Mouse (Mus musculus): ENCODE measurements around the gene Brip1. TPM values are rescaled to one million over a fixed set of nuclear protein-coding genes. Genes with fewer than 3 reads are reported as not detected.

Gene Brip1
- polyA plus RNA-seq, 1 experiment: 0.14 TPM

- no peaks in the 10 kb centered on the region for H3K4me1 ChIP-seq (ENCODE audit: control insufficient read depth, insufficient read depth, low read length)
- TF ChIP-seq CTCF (IDR thresholded peaks at IDR 0.05; ENCODE audit: insufficient read depth, low read length): no peak
- no peak for TF ChIP-seq POLR2A (IDR thresholded peaks at IDR 0.05; ENCODE audit: borderline replicate concordance, extremely low read depth, low read depth, low read length)
- peak overlapping the region; percentile 11 for H3K4me3 ChIP-seq (replicated peaks; ENCODE audit: extremely low read depth, low read depth, low read length)
- no peak for DNase-seq
- WGBS: 76% methylated on average over 7 of the region's 7 CpGs
Measured at GRCm38 (mm10) chr11:86076966-86077365, 124.0 kb downstream of the Brip1 start.

DNA sequence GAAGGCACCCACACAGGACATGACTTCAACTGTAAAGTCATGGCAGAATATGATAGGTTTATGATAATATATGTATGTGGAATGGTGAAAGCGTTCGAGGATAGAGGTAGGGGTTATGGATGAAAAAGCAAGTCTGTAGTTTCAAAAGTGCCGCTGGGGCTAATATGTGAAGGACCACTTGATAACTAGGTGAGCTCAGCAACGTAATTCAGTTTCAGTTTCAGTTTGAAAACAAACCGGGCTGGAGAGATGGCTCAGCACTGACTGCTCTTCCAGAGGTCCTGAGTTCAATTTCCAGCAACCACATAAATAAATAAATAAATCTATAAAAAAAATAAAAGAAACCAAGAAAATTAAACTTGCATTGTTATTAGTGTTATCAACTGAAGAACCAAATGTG is 124.6 kb downstream of the Brip1 start:
- WGBS: 67% methylated on average over 5 of the region's 5 CpGs
- DNase-seq: no peak
- Histone ChIP-seq H3K4me1 (ENCODE audit: control insufficient read depth, insufficient read depth, low read length) (no peaks in the 10 kb centered on the region), H3K4me3 (replicated peaks; ENCODE audit: extremely low read depth, low read depth, low read length) (no peak overlapping the region)
- TF ChIP-seq CTCF (IDR thresholded peaks at IDR 0.05; ENCODE audit: insufficient read depth, low read length): no peak

- 96% methylated on average over 1 of the region's 1 CpGs for WGBS
- Histone ChIP-seq H3K4me1 (ENCODE audit: control insufficient read depth, insufficient read depth, low read length) (no peaks in the 10 kb centered on the region), H3K4me3 (replicated peaks; ENCODE audit: extremely low read depth, low read depth, low read length) (no peak overlapping the region)
- no peak for DNase-seq
- TF ChIP-seq POLR2A (IDR thresholded peaks at IDR 0.05; ENCODE audit: borderline replicate concordance, extremely low read depth, low read depth, low read length) (no peak), CTCF (IDR thresholded peaks at IDR 0.05; ENCODE audit: insufficient read depth, low read length) (no peak)
Measured at GRCm38 (mm10) chr11:86075371-86075770, 125.6 kb downstream of the Brip1 start.

- Histone ChIP-seq H3K4me1 (ENCODE audit: control insufficient read depth, insufficient read depth, low read length) (no peaks in the 10 kb centered on the region), H3K4me3 (replicated peaks; ENCODE audit: extremely low read depth, low read depth, low read length) (no peak overlapping the region)
- WGBS: 72% methylated on average over 6 of the region's 6 CpGs
- TF ChIP-seq POLR2A (IDR thresholded peaks at IDR 0.05; ENCODE audit: borderline replicate concordance, extremely low read depth, low read depth, low read length) (no peak), CTCF (IDR thresholded peaks at IDR 0.05; ENCODE audit: insufficient read depth, low read length) (no peak)
- no peak for DNase-seq
Measured at GRCm38 (mm10) chr11:86068651-86069050, 132.3 kb downstream of the Brip1 start.

DNA sequence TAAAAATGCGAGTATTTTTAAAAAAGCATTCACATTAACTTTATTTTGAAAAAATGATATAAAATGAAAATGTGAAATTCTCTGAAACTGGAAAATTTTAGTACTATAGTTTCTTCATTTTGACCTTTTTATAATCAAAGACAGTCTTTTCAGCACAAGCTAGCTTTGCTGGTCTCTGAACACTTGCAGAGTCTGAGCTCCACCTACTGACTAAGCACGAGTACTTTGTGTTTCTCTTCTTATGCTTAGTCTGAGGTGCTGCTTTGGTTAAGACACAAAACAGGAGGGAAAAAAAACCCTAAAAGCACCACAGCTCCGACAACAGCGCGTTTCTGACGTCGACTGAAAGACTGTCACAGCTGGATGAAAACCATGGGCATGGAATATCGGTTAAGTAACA is 133.8 kb downstream of the Brip1 start:
- DNase-seq: no peak
- TF ChIP-seq CTCF (IDR thresholded peaks at IDR 0.05; ENCODE audit: insufficient read depth, low read length): no peak
- no peak for TF ChIP-seq POLR2A (IDR thresholded peaks at IDR 0.05; ENCODE audit: borderline replicate concordance, extremely low read depth, low read depth, low read length)
- WGBS: 67% methylated on average over 8 of the region's 8 CpGs
- no peaks in the 10 kb centered on the region for H3K4me1 ChIP-seq (ENCODE audit: control insufficient read depth, insufficient read depth, low read length)
- no peak overlapping the region for H3K4me3 ChIP-seq (replicated peaks; ENCODE audit: extremely low read depth, low read depth, low read length)

GRCm38 (mm10) chr11:86064881-86065280 is 136.1 kb downstream of the Brip1 start:
- 89% methylated on average over 5 of the region's 5 CpGs for WGBS
- TF ChIP-seq CTCF (IDR thresholded peaks at IDR 0.05; ENCODE audit: insufficient read depth, low read length): no peak
- TF ChIP-seq POLR2A (IDR thresholded peaks at IDR 0.05; ENCODE audit: borderline replicate concordance, extremely low read depth, low read depth, low read length): no peak
- DNase-seq: no peak
- H3K4me3 ChIP-seq (replicated peaks; ENCODE audit: extremely low read depth, low read depth, low read length): no peak overlapping the region
- no peaks in the 10 kb centered on the region for H3K4me1 ChIP-seq (ENCODE audit: control insufficient read depth, insufficient read depth, low read length)

GRCm38 (mm10) chr11:86061243-86061642 is 139.8 kb downstream of the Brip1 start:
- TF ChIP-seq POLR2A (IDR thresholded peaks at IDR 0.05; ENCODE audit: borderline replicate concordance, extremely low read depth, low read depth, low read length) (no peak), CTCF (IDR thresholded peaks at IDR 0.05; ENCODE audit: insufficient read depth, low read length) (no peak)
- H3K4me3 ChIP-seq (replicated peaks; ENCODE audit: extremely low read depth, low read depth, low read length): no peak overlapping the region
- WGBS: 84% methylated on average over 8 of the region's 8 CpGs
- DNase-seq: no peak
- no peaks in the 10 kb centered on the region for H3K4me1 ChIP-seq (ENCODE audit: control insufficient read depth, insufficient read depth, low read length)

- 73% methylated on average over 4 of the region's 4 CpGs for WGBS
- H3K4me3 ChIP-seq (replicated peaks; ENCODE audit: extremely low read depth, low read depth, low read length): no peak overlapping the region
- no peak for DNase-seq
- TF ChIP-seq CTCF (IDR thresholded peaks at IDR 0.05; ENCODE audit: insufficient read depth, low read length): no peak
- TF ChIP-seq POLR2A (IDR thresholded peaks at IDR 0.05; ENCODE audit: borderline replicate concordance, extremely low read depth, low read depth, low read length): no peak
- no peaks in the 10 kb centered on the region for H3K4me1 ChIP-seq (ENCODE audit: control insufficient read depth, insufficient read depth, low read length)
Measured at GRCm38 (mm10) chr11:86059123-86059522, 141.9 kb downstream of the Brip1 start.

DNA sequence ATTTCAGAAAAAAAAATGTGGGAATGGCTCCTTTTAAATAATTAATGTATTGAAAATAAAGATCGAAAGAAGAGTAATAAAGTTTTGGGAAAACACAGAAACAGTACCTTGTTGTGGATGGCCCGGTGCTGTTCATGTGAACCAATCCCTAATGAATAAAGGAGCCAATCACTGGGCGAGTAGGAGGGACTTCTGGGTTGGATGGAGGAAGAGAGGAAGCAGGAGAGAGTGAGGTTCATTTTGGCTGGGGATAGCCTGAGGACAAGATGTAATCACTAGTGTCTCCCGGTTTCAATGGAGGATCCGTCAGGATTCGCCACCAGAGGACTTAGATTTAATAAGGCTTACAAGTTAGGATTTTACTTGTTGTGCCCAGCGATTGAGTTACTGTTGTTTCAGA is 145.2 kb downstream of the Brip1 start:
- no peak for DNase-seq
- Histone ChIP-seq H3K4me1 (ENCODE audit: control insufficient read depth, insufficient read depth, low read length) (no peaks in the 10 kb centered on the region), H3K4me3 (replicated peaks; ENCODE audit: extremely low read depth, low read depth, low read length) (no peak overlapping the region)
- TF ChIP-seq POLR2A (IDR thresholded peaks at IDR 0.05; ENCODE audit: borderline replicate concordance, extremely low read depth, low read depth, low read length) (no peak), CTCF (IDR thresholded peaks at IDR 0.05; ENCODE audit: insufficient read depth, low read length) (no peak)
- WGBS: 79% methylated on average over 7 of the region's 7 CpGs

DNA sequence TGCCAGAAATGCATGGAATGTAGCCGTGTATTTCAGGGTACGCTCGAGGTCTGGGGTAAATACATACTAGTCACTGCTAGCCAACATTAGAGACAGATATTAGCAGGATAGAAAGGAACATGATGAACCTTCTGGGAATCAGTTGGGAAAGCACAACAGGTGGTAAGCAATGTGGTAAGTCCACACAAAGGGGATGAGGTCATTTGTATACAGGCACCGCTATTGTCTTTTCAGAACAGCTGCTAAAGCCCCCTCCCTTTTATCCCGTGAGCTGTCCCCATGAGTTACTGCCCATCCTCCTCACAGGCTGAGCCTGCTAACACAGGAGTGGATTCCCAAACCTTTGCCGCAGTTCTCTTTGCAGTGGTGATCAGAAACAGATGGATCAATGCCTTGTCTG is 149.6 kb downstream of the Brip1 start:
- no peak overlapping the region for H3K4me3 ChIP-seq (replicated peaks; ENCODE audit: extremely low read depth, low read depth, low read length)
- no peak for DNase-seq
- 39% methylated on average over 6 of the region's 6 CpGs for WGBS
- TF ChIP-seq CTCF (IDR thresholded peaks at IDR 0.05; ENCODE audit: insufficient read depth, low read length): no peak
- no peak for TF ChIP-seq POLR2A (IDR thresholded peaks at IDR 0.05; ENCODE audit: borderline replicate concordance, extremely low read depth, low read depth, low read length)
- no peaks in the 10 kb centered on the region for H3K4me1 ChIP-seq (ENCODE audit: control insufficient read depth, insufficient read depth, low read length)
